Mouse (Mus musculus) megakaryocyte, adult 5-6 weeks (primary cell): ENCODE measurements around the gene Ptpn3. TPM values are rescaled to one million over a fixed set of nuclear protein-coding genes. Genes with fewer than 3 reads are reported as not detected.

Experiments used
- ATAC-seq: 2 replicates; pipeline ENCODE4 v1.8.0; 2016; ENCODE audit warnings: mild to moderate bottlenecking, inconsistent platforms; ENCODE audit not compliant: poor library complexity, severe bottlenecking
- total RNA-seq, 2 experiments: library from RNA; stranded (forward) in 1 of 2; stranded (reverse) in 1 of 2; fragments of 153-499, 151-499 nt in 1 of 2; fragments of 221-1000, 200-1000 nt in 1 of 2; gene quantifications; 2 replicates each; pipeline versions ENCODE4 v1.2.3 to v1.2.4; 2015 to 2017

The Ptpn3 gene
- total RNA-seq (2015) (0.13 and 0.57 TPM in 2 replicates), total RNA-seq (2017) (0.59 and 1.6 TPM in 2 replicates)

- ATAC-seq: peak; percentile 47; the same call in 1 of the 2 replicates
Measured at GRCm38 (mm10) chr4:57301410-57302313, at the start of gene Ptpn3. Gene Ptpn3 (minus strand): TSS chr4:57301837.

- ATAC-seq: no peak
Measured at GRCm38 (mm10) chr4:57350541-57350940, 48.9 kb upstream of the Ptpn3 start.

GRCm38 (mm10) chr4:57343996-57344395 is 42.4 kb upstream of the Ptpn3 start:
- ATAC-seq: no peak

- no peak for ATAC-seq
Measured at GRCm38 (mm10) chr4:57338923-57339322, 37.3 kb upstream of the Ptpn3 start.

GRCm38 (mm10) chr4:57338061-57338460 is 36.4 kb upstream of the Ptpn3 start:
- no peak for ATAC-seq

- ATAC-seq: no peak
Measured at GRCm38 (mm10) chr4:57335000-57335666, 33.5 kb upstream of the Ptpn3 start.

GRCm38 (mm10) chr4:57333926-57334548 is 32.4 kb upstream of the Ptpn3 start:
- ATAC-seq: no peak

GRCm38 (mm10) chr4:57332511-57332910 is 30.9 kb upstream of the Ptpn3 start:
- no peak for ATAC-seq

- ATAC-seq: no peak
Measured at GRCm38 (mm10) chr4:57320606-57321327, 19.1 kb upstream of the Ptpn3 start.

- ATAC-seq: no peak
Measured at GRCm38 (mm10) chr4:57318525-57319212, 17.0 kb upstream of the Ptpn3 start.

GRCm38 (mm10) chr4:57312256-57313166 is 10.9 kb upstream of the Ptpn3 start:
- no peak for ATAC-seq

GRCm38 (mm10) chr4:57311750-57312149 is 10.1 kb upstream of the Ptpn3 start:
- no peak for ATAC-seq

GRCm38 (mm10) chr4:57308214-57309000 is 6.8 kb upstream of the Ptpn3 start:
- ATAC-seq: no peak

- ATAC-seq: no peak
Measured at GRCm38 (mm10) chr4:57307747-57308146, 6.1 kb upstream of the Ptpn3 start.

- ATAC-seq: peak; percentile 73
Measured at GRCm38 (mm10) chr4:57306260-57306659, 4.6 kb upstream of the Ptpn3 start.

- ATAC-seq: no peak
Measured at GRCm38 (mm10) chr4:57305644-57306043, 4.0 kb upstream of the Ptpn3 start.

GRCm38 (mm10) chr4:57300469-57301409 is 898 bp downstream of the Ptpn3 start:
- ATAC-seq: peak; percentile 32; the same call in 1 of the 2 replicates
